21 mouse cellular contexts compared by ENCODE assay signal in the genomic region with DNA sequence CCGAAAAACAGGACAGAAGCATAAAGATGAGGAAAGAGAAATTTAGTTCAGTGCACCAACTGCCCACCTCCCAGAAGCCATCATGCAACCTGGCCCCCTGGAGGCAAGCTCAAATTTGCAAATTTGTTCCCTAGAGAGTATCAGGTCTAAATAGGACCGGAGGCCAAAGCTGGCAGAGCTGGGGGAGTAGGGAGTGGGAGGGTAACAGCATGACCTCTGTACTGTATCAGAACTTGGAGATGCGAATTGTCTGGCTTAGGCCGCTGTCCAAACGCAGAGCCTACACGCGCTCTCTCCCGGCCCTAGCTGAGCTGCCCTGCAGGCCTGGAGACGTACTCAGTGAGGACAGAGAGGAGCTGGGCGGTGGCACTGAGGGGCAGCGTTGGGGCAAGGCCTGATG. TPM values are rescaled to one million over a fixed set of nuclear protein-coding genes. Genes with fewer than 3 reads are reported as not detected.
DNase-seq lines count a peak whose midpoint lies in the region; ATAC-seq lines count a peak whose summit lies in the region.
"Had no signal": no experiment of that assay in that cellular context is flagged by ENCODE, and none has a peak within 500 bp of the region (broad histone marks: within the 10 kb centered on the region; RNA-seq: fewer than 3 reads in every experiment).

No protein-coding gene starts in this region.

- no peaks in the 10 kb centered on the region for H3K9me3 ChIP-seq in midbrain, embryonic 11.5 days (ENCODE audit: control insufficient read depth, low read length)
- no peaks in the 10 kb centered on the region for H3K9me3 ChIP-seq in midbrain, embryonic 15.5 days
- H3K9me3 ChIP-seq: G1E had no signal

- no peak overlapping the region for H3K27ac ChIP-seq in midbrain, embryonic 11.5 days (ENCODE audit: low read depth, low read length)
- H3K27ac ChIP-seq in midbrain, embryonic 15.5 days: no peak overlapping the region

- no peaks in the 10 kb centered on the region for H3K4me1 ChIP-seq in midbrain, embryonic 11.5 days (ENCODE audit: control insufficient read depth, insufficient read depth, low read length)
- H3K4me1 ChIP-seq in midbrain, embryonic 15.5 days: no peaks in the 10 kb centered on the region

- H3K4me2 ChIP-seq in midbrain, embryonic 11.5 days: no peak overlapping the region
- H3K4me2 ChIP-seq in midbrain, embryonic 15.5 days: no peak overlapping the region

- H3K36me3 ChIP-seq in midbrain, embryonic 11.5 days (ENCODE audit: control insufficient read depth, insufficient read depth, low read length): peaks cover 36% of the 10 kb centered on the region
- peaks cover 71% of the 10 kb centered on the region for H3K36me3 ChIP-seq in midbrain, embryonic 15.5 days (replicated peaks)

- DNase-seq in midbrain, embryonic 11.5 days (ENCODE audit: low spot score, missing footprints): peak; percentile 39
- peak; percentile 78 for DNase-seq in testis, postnatal 10 days (ENCODE audit: low spot score)
- peak; percentile 79 for DNase-seq in testis, postnatal 14 days (ENCODE audit: low spot score)
- no peak for DNase-seq in adrenal gland, adult 8-10 months
- no peak for DNase-seq in urinary bladder, postnatal 14 days (ENCODE audit: low spot score)
- DNase-seq: adrenal gland, adult 2 months; adrenal gland, postnatal 10 days; adrenal gland, postnatal 14 days; adrenal gland, postnatal 25 days; adrenal gland, postnatal 36 days; B cell, adult 2 months; cerebellum, adult 11 months; cerebellum, adult 11-12 months; cerebellum, adult 18-20 months; cerebellum, adult 2 months had no signal

- H3K9ac ChIP-seq in midbrain, embryonic 11.5 days (ENCODE audit: low read length): no peak overlapping the region
- no peak overlapping the region for H3K9ac ChIP-seq in midbrain, embryonic 15.5 days

- WGBS in midbrain, embryonic 11.5 days: 93% methylated on average over 11 of the region's 11 CpGs
- WGBS in midbrain, embryonic 15.5 days: 92% methylated on average over 11 of the region's 11 CpGs

- H3K27me3 ChIP-seq in midbrain, embryonic 11.5 days (ENCODE audit: control insufficient read depth, insufficient read depth, low read length): no peaks in the 10 kb centered on the region
- H3K27me3 ChIP-seq in midbrain, embryonic 15.5 days (replicated peaks): no peaks in the 10 kb centered on the region
- H3K27me3 ChIP-seq: CH12.LX, Patski had no signal

- H3K4me3 ChIP-seq in midbrain, embryonic 11.5 days (ENCODE audit: low read depth, low read length): no peak overlapping the region
- no peak overlapping the region for H3K4me3 ChIP-seq in midbrain, embryonic 15.5 days

- no peak for ATAC-seq in midbrain, embryonic 11.5 days (ENCODE audit: low FRiP score)
- ATAC-seq in midbrain, embryonic 15.5 days (replicated peaks): no peak
- ATAC-seq: activated CD4-positive, CD25-positive, alpha-beta regulatory T cell, adult 4 months; CD4-positive, CD25-positive, alpha-beta regulatory T cell, adult 4 months; Patski had no signal

RNA-seq across cellular contexts. Expression of gene Szt2, which starts 18.9 kb away (rescaled TPM):
- 7.8 and 8.2 TPM in 2 replicates for polyA plus RNA-seq in midbrain, embryonic 11.5 days (2014; fragmentation: Nextera tagmentation; extraction: Ambion mirVana)
- 11.1 and 11.5 TPM in 2 replicates for polyA plus RNA-seq in midbrain, embryonic 15.5 days (2015; fragmentation: Nextera tagmentation; extraction: Ambion mirVana)
- 10 to 100 TPM; 22.4 to 45.1 (median 31.7) TPM for total RNA-seq in adrenal gland, adult 8-10 months (2022)

RNA-seq across cellular contexts. Expression of gene Med8, which starts 19.0 kb away (rescaled TPM):
- polyA plus RNA-seq in midbrain, embryonic 11.5 days (2014; fragmentation: Nextera tagmentation; extraction: Ambion mirVana): 166 and 176 TPM in 2 replicates
- 96.5 and 96.7 TPM in 2 replicates for polyA plus RNA-seq in midbrain, embryonic 15.5 days (2015; fragmentation: Nextera tagmentation; extraction: Ambion mirVana)
- total RNA-seq in adrenal gland, adult 8-10 months (2022): 10 to 100 TPM; 61.3 to 67.6 (median 66.8) TPM

RNA-seq across cellular contexts. Expression of gene Elovl1, which starts 37.7 kb away (rescaled TPM):
- 35.6 and 36.9 TPM in 2 replicates for polyA plus RNA-seq in midbrain, embryonic 11.5 days (2014; fragmentation: Nextera tagmentation; extraction: Ambion mirVana)
- polyA plus RNA-seq in midbrain, embryonic 15.5 days (2015; fragmentation: Nextera tagmentation; extraction: Ambion mirVana): 30.7 and 31.4 TPM in 2 replicates
- 100 to 1,000 TPM in 2 of 4 experiments, 10 to 100 TPM in 2; 73.8 to 108 (median 99.3) TPM for total RNA-seq in adrenal gland, adult 8-10 months (2022)

RNA-seq across cellular contexts. Expression of gene Cdc20, which starts 47.0 kb away (rescaled TPM):
- polyA plus RNA-seq in midbrain, embryonic 11.5 days (2014; fragmentation: Nextera tagmentation; extraction: Ambion mirVana): 305 and 337 TPM in 2 replicates
- 35.5 and 48.3 TPM in 2 replicates for polyA plus RNA-seq in midbrain, embryonic 15.5 days (2015; fragmentation: Nextera tagmentation; extraction: Ambion mirVana)
- 1 to 10 TPM; 2.7 to 4.8 (median 3.8) TPM for total RNA-seq in adrenal gland, adult 8-10 months (2022)

Comparison
In these comparisons a context has a peak if more than half of its experiments do, and no peak if none do; other contexts are left out.
1. DNase-seq: peak in midbrain, embryonic 11.5 days (single experiment), testis, postnatal 10 days (single experiment) and testis, postnatal 14 days (single experiment); none in adrenal gland, adult 8-10 months (single experiment) and urinary bladder, postnatal 14 days (single experiment).